Mouse (Mus musculus): Measurements from ENCODE around the gene Sycp1. TPM values are rescaled to one million over a fixed set of nuclear protein-coding genes. Genes with fewer than 3 reads are reported as not detected.

Sycp1 gene
- polyA plus RNA-seq, 1 experiment from 2014 or later = not detected

Other genes starting within 250 kb of the Sycp1 start
- gene Tspan2, start 201.6 kb downstream of the Sycp1 start, polyA plus RNA-seq (2016; fragmentation: Nextera tagmentation; extraction: Ambion mirVana) = 5.4 and 5.6 TPM in 2 replicates
- 0.09 TPM in 1 of 2 replicates, not detected in the other for gene Tshb, start 153.4 kb downstream of the Sycp1 start, polyA plus RNA-seq (2016; fragmentation: Nextera tagmentation; extraction: Ambion mirVana)
- 0.06 and 0.10 TPM in 2 replicates for gene Nr1h5, start 28.0 kb upstream of the Sycp1 start, polyA plus RNA-seq (2016; fragmentation: Nextera tagmentation; extraction: Ambion mirVana)
- 48.2 and 50.0 TPM in 2 replicates for gene Sike1, start 59.6 kb upstream of the Sycp1 start, polyA plus RNA-seq (2016; fragmentation: Nextera tagmentation; extraction: Ambion mirVana)
- gene Csde1, start 84.3 kb upstream of the Sycp1 start, polyA plus RNA-seq (2016; fragmentation: Nextera tagmentation; extraction: Ambion mirVana) = 456 and 468 TPM in 2 replicates
- 82.9 and 85.5 TPM in 2 replicates for gene Nras, start 122.2 kb upstream of the Sycp1 start, polyA plus RNA-seq (2016; fragmentation: Nextera tagmentation; extraction: Ambion mirVana)
- 0.20 and 0.35 TPM in 2 replicates for gene Ampd1, start 137.9 kb upstream of the Sycp1 start, polyA plus RNA-seq (2016; fragmentation: Nextera tagmentation; extraction: Ambion mirVana)
- gene Dennd2c, start 166.5 kb upstream of the Sycp1 start, polyA plus RNA-seq (2016; fragmentation: Nextera tagmentation; extraction: Ambion mirVana) = 7.2 and 7.8 TPM in 2 replicates
- 249 and 261 TPM in 2 replicates for gene Bcas2, start 235.6 kb upstream of the Sycp1 start, polyA plus RNA-seq (2016; fragmentation: Nextera tagmentation; extraction: Ambion mirVana)

All from limb, embryonic 12.5 days (tissue).